Mouse (Mus musculus) retina, postnatal 1 day (tissue): ENCODE measurements around the gene Fabp6.

ENCODE experiments used
- DNase-seq: peaks from one replicate; pipeline ENCODE4 v3.0.0-alpha.2; 2012

Gene Fabp6

GRCm38 (mm10) chr11:43586324-43587090 is 14.8 kb downstream of the Fabp6 start, which contains the start of gene 4933415A04Rik:
TSS of gene 4933415A04Rik (plus strand) at chr11:43587040.
- peak; percentile 89 for DNase-seq

GRCm38 (mm10) chr11:43585211-43586005 is 15.9 kb downstream of the Fabp6 start:
- no peak for DNase-seq

- DNase-seq, result no peak
These were observed 23.4 kb downstream of the Fabp6 start for GRCm38 (mm10) chr11:43577713-43578478.

GRCm38 (mm10) chr11:43575376-43576151 is 25.8 kb downstream of the Fabp6 start:
- peak; percentile 84 for DNase-seq

DNA sequence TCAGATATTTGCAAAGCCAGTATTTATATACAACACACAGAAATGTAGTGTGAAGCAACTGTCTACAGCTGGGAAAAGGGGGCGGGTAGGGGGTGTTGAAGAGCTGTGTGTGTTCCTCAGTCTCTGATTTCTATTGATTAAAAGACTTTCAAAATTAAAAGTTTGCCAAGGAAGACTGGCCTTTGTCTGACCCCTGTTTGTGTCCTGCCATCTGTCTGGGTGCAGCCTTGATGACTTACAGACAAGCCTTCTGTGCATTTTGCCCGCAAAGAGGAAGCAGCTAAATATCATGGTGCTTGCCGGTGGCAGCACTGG is 26.3 kb downstream of the Fabp6 start:
- DNase-seq, result no peak

- DNase-seq, result peak; percentile 89
These were observed 31.7 kb downstream of the Fabp6 start for GRCm38 (mm10) chr11:43569595-43569994.

DNA sequence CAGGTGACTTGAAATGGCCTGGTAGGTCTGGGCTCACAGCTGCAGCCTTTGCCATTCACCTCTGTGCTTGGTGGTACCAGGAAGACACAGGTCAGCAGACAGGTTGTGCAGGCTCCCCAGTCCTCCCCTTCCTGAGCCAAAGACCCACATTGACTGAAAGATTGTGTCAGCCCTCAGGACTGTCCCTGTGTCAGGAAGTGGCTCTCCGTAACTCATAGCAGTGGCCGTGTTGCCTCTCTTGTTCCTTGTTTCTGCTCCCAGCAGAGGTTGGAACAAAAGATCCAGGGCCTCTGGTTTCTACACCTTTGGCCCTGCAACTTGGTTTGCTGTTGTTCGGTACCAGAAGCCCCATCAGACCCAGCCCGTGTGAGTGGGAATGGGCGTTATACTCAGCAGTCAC is 32.2 kb downstream of the Fabp6 start:
- DNase-seq, result no peak

- peak; percentile 55 for DNase-seq
These were observed 33.1 kb downstream of the Fabp6 start for GRCm38 (mm10) chr11:43568263-43568662.

GRCm38 (mm10) chr11:43566696-43567095 is 34.6 kb downstream of the Fabp6 start:
- DNase-seq, result no peak

GRCm38 (mm10) chr11:43565852-43566251 is 35.5 kb downstream of the Fabp6 start:
- DNase-seq, result peak; percentile 44

GRCm38 (mm10) chr11:43565414-43565813 is 35.9 kb downstream of the Fabp6 start:
- no peak for DNase-seq

GRCm38 (mm10) chr11:43563654-43564244 is 37.6 kb downstream of the Fabp6 start:
- DNase-seq, result no peak

- DNase-seq, result peak; percentile 68
These were observed 41.6 kb downstream of the Fabp6 start for GRCm38 (mm10) chr11:43559515-43560292.

GRCm38 (mm10) chr11:43556538-43556937 is 44.8 kb downstream of the Fabp6 start:
- no peak for DNase-seq

DNA sequence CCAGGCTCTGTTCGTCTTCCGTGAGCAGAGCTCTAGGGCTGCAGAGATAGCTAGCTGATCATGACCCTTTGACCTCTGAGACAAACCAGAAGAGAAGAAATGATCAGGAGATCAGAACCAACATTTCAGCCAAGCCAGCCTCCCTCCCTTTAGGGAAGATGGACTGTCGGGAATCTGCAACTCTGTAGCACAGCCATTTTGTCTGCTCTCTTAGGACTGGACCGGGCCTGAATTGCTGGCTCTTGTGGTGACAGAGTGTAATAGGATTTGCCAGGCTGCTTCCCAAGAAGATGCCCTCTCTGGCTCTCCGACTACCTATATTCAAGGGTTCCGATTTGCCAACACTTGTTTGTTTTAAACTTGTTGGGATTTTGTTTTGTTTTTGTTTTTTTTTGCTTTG is 48.7 kb downstream of the Fabp6 start:
- no peak for DNase-seq

GRCm38 (mm10) chr11:43551756-43552155 is 49.6 kb downstream of the Fabp6 start:
- no peak for DNase-seq

DNA sequence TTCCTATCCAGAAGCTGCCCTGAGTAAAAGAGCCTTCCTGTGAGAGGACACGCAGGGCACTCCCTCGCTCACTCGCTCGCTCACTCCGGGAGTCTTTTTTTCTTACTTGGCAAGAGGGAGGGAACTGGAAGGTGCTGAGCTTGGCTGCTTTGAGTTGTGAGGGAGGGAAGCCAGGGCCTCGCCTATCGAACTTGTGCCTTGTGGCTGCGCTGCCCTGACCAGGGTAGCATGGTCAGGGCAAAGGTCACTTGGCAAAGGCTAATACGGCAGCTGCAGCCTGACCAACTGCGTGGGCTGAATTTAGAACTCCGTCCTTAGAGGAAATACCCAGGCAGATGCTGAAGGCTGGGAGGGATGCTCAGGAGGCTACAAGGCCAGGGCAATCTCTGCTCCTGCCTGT is 51.6 kb downstream of the Fabp6 start:
- peak; percentile 55 for DNase-seq

- DNase-seq, result peak; percentile 82
These were observed 52.5 kb downstream of the Fabp6 start for GRCm38 (mm10) chr11:43548657-43549435.

DNA sequence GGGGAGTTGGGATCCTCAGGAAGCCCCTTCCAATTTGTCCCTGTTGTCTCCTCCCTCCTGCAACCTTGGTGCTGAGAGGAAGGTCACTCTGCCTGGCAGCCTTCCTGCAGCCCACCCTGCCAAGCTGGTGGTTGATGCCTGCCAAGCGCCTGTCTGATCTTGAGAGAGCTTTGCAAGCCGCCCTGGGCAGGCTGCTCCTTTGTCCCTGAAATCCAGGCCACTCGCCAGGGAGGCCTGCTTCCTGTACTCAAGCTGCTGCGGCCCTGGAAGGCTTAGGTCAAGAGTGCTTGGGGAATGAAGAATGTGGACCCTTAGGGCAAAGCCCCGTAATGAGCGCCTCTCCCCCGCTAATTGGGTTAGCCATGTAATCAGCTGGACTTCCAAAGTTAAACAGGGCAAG is 53.2 kb downstream of the Fabp6 start:
- DNase-seq, result peak; percentile 95

GRCm38 (mm10) chr11:43546678-43547077 is 54.7 kb downstream of the Fabp6 start:
- DNase-seq, result peak; percentile 50
